Mouse (Mus musculus): ENCODE measurements around the gene Cyth3. TPM values are rescaled to one million over a fixed set of nuclear protein-coding genes. Genes with fewer than 3 reads are reported as not detected.

Gene Cyth3
- total RNA-seq, 2 experiments from 2014 or later = 94.7 to 124 TPM

DNA sequence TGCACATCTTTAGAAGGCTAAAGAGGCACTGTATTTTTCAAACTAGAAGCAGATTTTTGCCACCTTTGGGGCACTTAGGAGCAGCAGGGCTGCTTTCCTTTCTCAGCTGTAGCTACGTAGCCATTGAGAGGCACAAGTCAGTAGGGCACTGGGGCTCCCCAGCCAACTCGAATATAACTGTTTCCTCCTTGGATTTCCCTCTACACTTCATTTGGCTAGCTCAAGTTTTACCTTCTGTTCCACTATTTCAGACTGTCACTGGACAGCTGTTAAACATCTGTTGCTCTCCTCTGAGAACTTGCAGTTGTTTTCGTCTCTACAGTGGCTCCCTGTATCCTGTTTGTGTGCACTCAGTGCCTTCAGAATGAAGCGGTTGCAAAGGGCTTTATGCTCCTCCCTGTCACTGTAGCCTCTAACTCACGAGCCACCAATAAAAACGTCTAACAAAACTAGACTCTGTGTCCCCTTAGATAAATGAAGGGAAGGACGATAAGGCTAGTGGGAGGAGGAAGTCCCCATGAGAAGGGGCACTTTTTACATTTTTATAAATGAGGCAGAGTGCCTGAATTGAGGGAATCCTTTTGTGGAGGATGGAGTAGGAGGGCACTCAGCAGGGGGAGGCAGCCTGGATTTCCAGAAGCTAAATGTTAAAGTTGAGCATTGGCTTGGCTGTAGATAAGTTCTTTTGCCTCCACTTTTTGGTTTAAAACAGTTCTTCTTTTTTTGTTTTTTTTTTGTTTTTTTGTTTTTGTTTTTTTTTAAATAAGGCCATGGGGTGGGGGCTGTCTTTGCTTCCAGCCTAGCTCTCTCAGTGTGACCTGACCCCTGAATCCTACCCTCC lies 32.6 kb downstream of the Cyth3 start:
- ATAC-seq (replicated peaks; ENCODE audit: low FRiP score, low TSS enrichment, poor library complexity, severe bottlenecking) = peak; percentile 88

- ATAC-seq (replicated peaks; ENCODE audit: low FRiP score, low TSS enrichment, poor library complexity, severe bottlenecking) = peak; percentile 49
Observed at GRCm38 (mm10) chr5:143655511-143655943, 33.3 kb downstream of the Cyth3 start.

DNA sequence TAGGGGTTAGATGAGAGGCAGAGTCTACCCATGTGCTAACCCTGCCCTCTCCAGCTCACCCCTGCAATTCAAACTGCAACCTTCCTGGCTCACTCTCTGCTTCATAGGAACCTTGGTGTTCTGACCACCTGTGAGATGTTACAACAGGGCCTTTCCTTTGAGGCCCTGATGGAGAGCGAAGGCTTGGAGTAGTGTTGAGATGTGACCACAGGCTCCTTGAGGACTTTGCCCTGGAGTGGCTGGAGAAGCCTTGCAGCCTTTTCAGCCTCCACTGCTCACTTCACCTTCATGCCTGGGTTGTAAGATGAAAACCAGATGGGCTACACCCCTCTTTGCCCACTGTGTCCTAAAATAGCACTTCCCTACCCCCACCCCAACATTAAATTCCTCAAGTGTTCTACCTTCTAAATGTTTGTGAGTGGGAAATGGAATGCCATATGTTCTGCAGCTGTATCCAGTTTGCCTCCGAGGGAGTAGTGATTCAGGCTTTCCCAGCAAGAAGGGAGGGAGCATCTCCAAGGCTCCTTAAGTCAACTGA lies 34.5 kb downstream of the Cyth3 start:
- no peak for ATAC-seq (replicated peaks; ENCODE audit: low FRiP score, low TSS enrichment, poor library complexity, severe bottlenecking)

DNA sequence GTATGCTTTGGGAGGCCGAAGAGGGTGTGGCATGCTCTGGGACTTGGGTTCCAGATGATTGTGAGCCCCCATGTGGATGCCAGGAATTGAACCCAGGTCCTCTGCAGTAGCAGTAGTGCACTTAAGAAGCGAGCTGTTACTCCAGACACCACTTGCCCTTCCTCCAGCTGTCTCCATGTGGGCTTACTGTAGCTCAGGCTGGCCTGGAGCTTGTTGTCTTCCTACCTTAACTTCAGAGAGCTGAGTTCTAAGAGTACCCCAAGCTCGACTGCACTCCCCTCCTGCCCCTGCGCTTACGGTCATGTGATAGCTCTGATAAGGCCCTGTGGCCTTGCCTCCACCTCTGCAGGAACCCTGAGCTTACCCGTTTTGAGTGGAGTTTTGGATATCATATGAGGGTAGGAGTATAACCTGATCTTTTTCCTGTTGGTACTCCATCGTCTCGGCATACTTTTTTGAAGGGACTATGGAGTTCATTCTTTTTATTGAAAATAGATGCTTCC lies 36.8 kb downstream of the Cyth3 start:
- peak; percentile 36; the same call in 1 of the 2 replicates for ATAC-seq (replicated peaks; ENCODE audit: low FRiP score, low TSS enrichment, poor library complexity, severe bottlenecking)

DNA sequence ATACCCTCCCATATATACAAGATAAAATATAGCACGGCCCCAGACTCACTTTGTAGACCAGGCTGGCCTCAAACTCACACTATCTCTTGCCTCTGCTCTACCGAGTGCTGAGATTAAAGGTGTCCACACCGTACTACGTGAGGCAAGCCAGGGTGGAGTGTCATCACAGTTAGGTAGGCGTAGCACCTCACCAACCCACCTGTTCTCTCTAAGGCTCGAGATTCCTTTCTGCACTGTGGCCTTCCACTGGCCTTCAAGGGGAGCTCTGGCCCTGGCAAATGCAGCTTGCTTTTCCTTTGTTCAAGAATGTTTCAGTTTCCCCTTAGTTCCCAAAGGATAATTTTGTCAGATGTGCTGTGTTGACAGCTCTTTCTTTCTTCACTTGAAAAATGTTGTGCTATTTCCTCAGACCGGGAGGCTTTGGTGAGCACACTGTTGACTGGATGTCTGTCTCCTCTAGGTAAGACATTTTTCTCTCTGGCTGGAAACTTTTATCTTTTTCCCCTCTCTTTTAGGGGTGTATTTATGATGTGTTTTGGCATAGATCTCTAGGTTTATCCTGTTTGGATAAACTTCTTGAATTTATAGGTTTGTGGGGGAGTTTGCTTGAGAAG lies 40.9 kb downstream of the Cyth3 start:
- no peak for ATAC-seq (replicated peaks; ENCODE audit: low FRiP score, low TSS enrichment, poor library complexity, severe bottlenecking)

- no peak for ATAC-seq (replicated peaks; ENCODE audit: low FRiP score, low TSS enrichment, poor library complexity, severe bottlenecking)
Observed at GRCm38 (mm10) chr5:143665561-143665960, 43.3 kb downstream of the Cyth3 start.

DNA sequence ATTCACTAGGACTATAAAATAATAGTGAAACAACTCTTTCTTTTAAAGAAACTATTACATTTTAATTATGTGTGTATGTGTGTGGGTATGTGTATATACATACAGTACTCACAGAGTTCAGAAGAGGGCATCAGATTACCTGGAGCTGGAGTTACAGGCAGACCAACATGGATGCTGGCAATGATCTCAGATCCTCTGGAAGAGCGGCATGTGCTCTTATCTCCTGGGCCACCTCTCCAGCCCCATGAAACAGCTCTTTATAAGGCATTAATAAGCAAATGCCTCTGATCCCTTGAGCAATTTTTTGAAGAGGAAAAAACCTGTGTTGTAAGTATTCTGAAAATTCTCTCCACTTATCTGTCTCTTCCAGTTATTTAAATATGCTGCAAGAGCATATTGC lies 43.8 kb downstream of the Cyth3 start:
- ATAC-seq (replicated peaks; ENCODE audit: low FRiP score, low TSS enrichment, poor library complexity, severe bottlenecking) = peak; percentile 90

- no peak for ATAC-seq (replicated peaks; ENCODE audit: low FRiP score, low TSS enrichment, poor library complexity, severe bottlenecking)
Observed at GRCm38 (mm10) chr5:143668884-143669283, 46.6 kb downstream of the Cyth3 start.

DNA sequence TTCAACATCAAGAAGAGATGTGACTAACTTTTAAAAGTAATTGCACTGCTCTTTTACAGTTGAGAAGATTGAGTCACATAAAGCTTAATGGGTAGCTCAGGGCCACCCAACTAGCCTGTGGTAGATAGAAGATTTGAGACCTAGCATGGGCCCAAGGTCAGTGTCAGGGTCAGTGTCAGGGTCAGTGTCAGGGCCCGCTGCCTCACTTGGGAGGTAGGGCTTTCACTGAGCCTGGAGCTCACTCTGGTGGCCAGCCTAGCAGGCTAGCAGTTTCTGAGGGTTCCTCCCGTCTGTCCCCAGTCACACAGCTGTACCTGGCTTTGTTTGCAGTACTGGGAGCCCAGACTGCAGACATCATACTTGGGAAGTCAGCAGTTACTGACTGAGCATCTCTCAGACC lies 47.1 kb downstream of the Cyth3 start:
- ATAC-seq (replicated peaks; ENCODE audit: low FRiP score, low TSS enrichment, poor library complexity, severe bottlenecking) = 0 out of 2 replicates have a peak, but pooled peaks have one; percentile 6

GRCm38 (mm10) chr5:143669839-143670238 lies 47.6 kb downstream of the Cyth3 start:
- ATAC-seq (replicated peaks; ENCODE audit: low FRiP score, low TSS enrichment, poor library complexity, severe bottlenecking) = 0 out of 2 replicates have a peak, but pooled peaks have one; percentile 2

GRCm38 (mm10) chr5:143670740-143671415 lies 48.6 kb downstream of the Cyth3 start:
- ATAC-seq (replicated peaks; ENCODE audit: low FRiP score, low TSS enrichment, poor library complexity, severe bottlenecking) = no peak

DNA sequence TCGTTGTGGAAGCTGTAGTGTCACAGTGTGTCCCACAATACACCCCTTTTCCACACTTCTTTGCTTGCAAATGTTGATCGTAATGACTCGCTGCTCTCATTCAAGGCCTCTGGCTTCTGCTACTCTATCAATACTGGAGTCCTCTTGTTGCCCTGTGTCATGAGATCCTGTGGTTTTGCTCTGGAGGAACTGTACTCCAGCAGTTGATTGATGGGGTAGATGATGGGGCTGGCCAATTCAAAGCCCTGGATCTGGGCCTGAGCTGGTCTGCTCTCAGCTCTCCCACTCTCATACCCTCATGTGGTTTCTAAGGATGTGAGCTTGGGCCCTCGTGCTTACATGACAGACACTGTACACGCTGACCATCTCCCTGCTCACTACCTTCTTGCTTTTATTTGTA lies 52.3 kb downstream of the Cyth3 start:
- ATAC-seq (replicated peaks; ENCODE audit: low FRiP score, low TSS enrichment, poor library complexity, severe bottlenecking) = no peak

- ATAC-seq (replicated peaks; ENCODE audit: low FRiP score, low TSS enrichment, poor library complexity, severe bottlenecking) = no peak
Observed at GRCm38 (mm10) chr5:143676218-143676985, 54.2 kb downstream of the Cyth3 start.

DNA sequence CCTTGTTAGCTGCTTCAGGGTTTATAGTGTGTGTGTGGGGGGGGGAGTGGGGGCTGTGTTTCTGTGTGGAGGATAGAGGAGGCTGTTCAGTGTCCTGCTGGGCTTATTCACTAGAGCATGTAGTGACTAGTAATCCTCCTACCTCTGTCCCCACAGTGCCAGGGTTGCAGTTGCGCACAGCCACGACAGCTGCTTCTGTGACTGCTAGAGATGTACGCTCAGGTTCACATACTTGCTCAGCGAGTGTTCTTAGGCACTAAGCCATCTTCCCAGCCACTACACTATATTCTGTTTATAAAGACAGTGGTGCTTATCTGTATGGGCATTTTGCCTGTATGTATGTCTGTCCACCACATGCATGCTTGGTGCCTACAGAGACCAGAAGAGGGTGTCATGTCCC lies 55.1 kb downstream of the Cyth3 start:
- ATAC-seq (replicated peaks; ENCODE audit: low FRiP score, low TSS enrichment, poor library complexity, severe bottlenecking) = 0 out of 2 replicates have a peak, but pooled peaks have one; percentile 3

GRCm38 (mm10) chr5:143678634-143679271 lies 56.5 kb downstream of the Cyth3 start:
- ATAC-seq (replicated peaks; ENCODE audit: low FRiP score, low TSS enrichment, poor library complexity, severe bottlenecking) = peak; percentile 75

DNA sequence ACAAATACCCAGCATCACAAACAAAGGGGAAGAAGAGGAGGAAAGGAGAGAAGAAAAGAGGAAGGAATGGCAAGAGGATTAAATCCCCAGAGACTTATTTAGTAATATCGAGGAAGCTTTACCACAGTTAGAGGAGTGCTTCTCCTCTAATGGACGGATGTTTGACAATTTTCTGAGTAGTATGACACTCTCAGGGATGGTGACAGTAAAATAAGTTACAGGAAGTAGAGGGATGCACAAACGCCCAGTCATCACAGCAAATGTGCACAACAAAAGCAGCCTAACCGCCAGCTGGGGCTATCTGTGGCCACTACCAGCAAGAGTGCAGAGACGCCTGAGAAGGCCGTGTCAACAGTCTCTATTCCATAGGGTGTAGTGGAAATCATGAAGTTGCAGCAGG lies 57.4 kb downstream of the Cyth3 start:
- peak; percentile 5; the same call in 1 of the 2 replicates for ATAC-seq (replicated peaks; ENCODE audit: low FRiP score, low TSS enrichment, poor library complexity, severe bottlenecking)

- ATAC-seq (replicated peaks; ENCODE audit: low FRiP score, low TSS enrichment, poor library complexity, severe bottlenecking) = no peak
Observed at GRCm38 (mm10) chr5:143683696-143684095, 61.4 kb downstream of the Cyth3 start.

DNA sequence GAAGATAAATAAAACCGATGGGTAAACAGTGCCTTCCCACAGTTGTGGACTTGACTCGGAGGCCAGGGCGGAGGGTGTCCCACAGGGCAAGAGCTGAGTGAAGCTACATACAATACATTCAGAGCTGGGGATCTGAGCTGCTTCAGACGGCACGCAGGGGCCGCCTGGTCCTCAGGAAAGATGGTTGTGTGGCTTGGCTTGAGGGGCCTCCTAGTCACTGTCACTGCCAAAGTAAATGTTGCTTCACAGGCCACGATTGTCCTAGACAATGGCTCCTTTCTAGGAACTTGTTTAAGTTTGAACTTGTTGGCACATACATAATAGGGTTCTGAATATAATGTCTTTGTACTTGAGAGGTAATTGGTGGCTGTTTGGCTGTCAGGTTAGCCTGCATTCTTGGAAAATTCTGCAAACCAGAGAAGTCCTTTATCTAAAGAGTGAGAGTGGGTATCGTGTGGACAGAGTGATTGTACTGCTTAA lies 62.7 kb downstream of the Cyth3 start:
- no peak for ATAC-seq (replicated peaks; ENCODE audit: low FRiP score, low TSS enrichment, poor library complexity, severe bottlenecking)

Measured in megakaryocyte-erythroid progenitor cell, adult 5-6 weeks (primary cell).